Mouse (Mus musculus): ENCODE measurements around the gene 5330417C22Rik. TPM values are rescaled to one million over a fixed set of nuclear protein-coding genes. Genes with fewer than 3 reads are reported as not detected.
A peak's percentile ranks its signal among the peaks of the same experiment; 100 is the strongest.

Gene 5330417C22Rik
- total and polyA plus RNA-seq, 2 experiments = 0.45 to 0.55 TPM

GRCm38 (mm10) chr3:108489968-108490367 is 46.4 kb downstream of the 5330417C22Rik start:
- WGBS = 57% methylated on average over 3 of the region's 3 CpGs
- TF ChIP-seq CTCF (IDR thresholded peaks at IDR 0.05; ENCODE audit: low read depth, low read length) (peak; percentile 38), POLR2A (IDR thresholded peaks at IDR 0.05; ENCODE audit: extremely low read depth, insufficient read depth, low read length) (no peak)
- DNase-seq (ENCODE audit: extremely low read depth, low read depth, low spot score) = no peak

GRCm38 (mm10) chr3:108484749-108485148 is 51.6 kb downstream of the 5330417C22Rik start:
- no peak for TF ChIP-seq POLR2A (IDR thresholded peaks at IDR 0.05; ENCODE audit: extremely low read depth, insufficient read depth, low read length)
- no peak for TF ChIP-seq CTCF (IDR thresholded peaks at IDR 0.05; ENCODE audit: low read depth, low read length)
- H3K9ac ChIP-seq (ENCODE audit: low read depth, low read length) = no peak overlapping the region
- no peaks in the 10 kb centered on the region for H3K27me3 ChIP-seq (ENCODE audit: control insufficient read depth, insufficient read depth, low read length)
- no peak for DNase-seq (ENCODE audit: extremely low read depth, low read depth, low spot score)
- WGBS = 86% methylated on average over 4 of the region's 4 CpGs
- H3K79me2 ChIP-seq (ENCODE audit: control insufficient read depth, insufficient read depth, low read length) = no peaks in the 10 kb centered on the region
- H3K27ac ChIP-seq (replicated peaks; ENCODE audit: insufficient read depth, low read depth, low read length) = no peak overlapping the region
- H3K4me1 ChIP-seq (ENCODE audit: control insufficient read depth, insufficient read depth, low read length) = no peaks in the 10 kb centered on the region; the same call in 1 of the 2 replicates
- no peak overlapping the region for H3K4me3 ChIP-seq (ENCODE audit: insufficient read depth, low read depth, low read length)
- no peaks in the 10 kb centered on the region for H3K36me3 ChIP-seq (ENCODE audit: control insufficient read depth, insufficient read depth, low read length)

More at GRCm38 (mm10) chr3:108489968-108490367, 46.4 kb downstream of the 5330417C22Rik start:
- H3K27me3 ChIP-seq (ENCODE audit: control insufficient read depth, insufficient read depth, low read length) = no peaks in the 10 kb centered on the region
- peaks cover 1% of the 10 kb centered on the region; the same call in 1 of the 2 replicates for H3K4me1 ChIP-seq (ENCODE audit: control insufficient read depth, insufficient read depth, low read length)
- no peak overlapping the region for H3K9ac ChIP-seq (ENCODE audit: low read depth, low read length)
- H3K27ac ChIP-seq (replicated peaks; ENCODE audit: insufficient read depth, low read depth, low read length) = no peak overlapping the region
- no peaks in the 10 kb centered on the region for H3K36me3 ChIP-seq (ENCODE audit: control insufficient read depth, insufficient read depth, low read length)
- no peaks in the 10 kb centered on the region for H3K79me2 ChIP-seq (ENCODE audit: control insufficient read depth, insufficient read depth, low read length)
- H3K4me3 ChIP-seq (ENCODE audit: insufficient read depth, low read depth, low read length) = no peak overlapping the region

GRCm38 (mm10) chr3:108478800-108479199 is 57.5 kb downstream of the 5330417C22Rik start:
- Histone ChIP-seq H3K27ac (replicated peaks; ENCODE audit: insufficient read depth, low read depth, low read length) (no peak overlapping the region), H3K79me2 (ENCODE audit: control insufficient read depth, insufficient read depth, low read length) (no peaks in the 10 kb centered on the region), H3K9ac (ENCODE audit: low read depth, low read length) (no peak overlapping the region), H3K4me3 (ENCODE audit: insufficient read depth, low read depth, low read length) (no peak overlapping the region), H3K36me3 (ENCODE audit: control insufficient read depth, insufficient read depth, low read length) (no peaks in the 10 kb centered on the region), H3K4me1 (ENCODE audit: control insufficient read depth, insufficient read depth, low read length) (peaks cover 7% of the 10 kb centered on the region), H3K27me3 (ENCODE audit: control insufficient read depth, insufficient read depth, low read length) (no peaks in the 10 kb centered on the region)
- no peak for TF ChIP-seq CTCF (IDR thresholded peaks at IDR 0.05; ENCODE audit: low read depth, low read length)
- no peak for TF ChIP-seq POLR2A (IDR thresholded peaks at IDR 0.05; ENCODE audit: extremely low read depth, insufficient read depth, low read length)
- DNase-seq (ENCODE audit: extremely low read depth, low read depth, low spot score) = peak; percentile 51
- 62% methylated on average over 4 of the region's 4 CpGs for WGBS

- peaks cover 7% of the 10 kb centered on the region for H3K4me1 ChIP-seq (ENCODE audit: control insufficient read depth, insufficient read depth, low read length)
- H3K36me3 ChIP-seq (ENCODE audit: control insufficient read depth, insufficient read depth, low read length) = no peaks in the 10 kb centered on the region
- H3K4me3 ChIP-seq (ENCODE audit: insufficient read depth, low read depth, low read length) = no peak overlapping the region
- WGBS = 23% methylated on average over 14 of the region's 14 CpGs
- H3K27ac ChIP-seq (replicated peaks; ENCODE audit: insufficient read depth, low read depth, low read length) = peak overlapping the region; percentile 60
- 0 out of 2 replicates have a peak, but pooled peaks cover under 1% of the 10 kb centered on the region for H3K27me3 ChIP-seq (ENCODE audit: control insufficient read depth, insufficient read depth, low read length)
- no peaks in the 10 kb centered on the region for H3K79me2 ChIP-seq (ENCODE audit: control insufficient read depth, insufficient read depth, low read length)
- TF ChIP-seq CTCF (IDR thresholded peaks at IDR 0.05; ENCODE audit: low read depth, low read length) (no peak), POLR2A (IDR thresholded peaks at IDR 0.05; ENCODE audit: extremely low read depth, insufficient read depth, low read length) (no peak)
- H3K9ac ChIP-seq (ENCODE audit: low read depth, low read length) = no peak overlapping the region
- peak; percentile 97 for DNase-seq (ENCODE audit: extremely low read depth, low read depth, low spot score)
These were observed 59.3 kb downstream of the 5330417C22Rik start for GRCm38 (mm10) chr3:108476761-108477619.

GRCm38 (mm10) chr3:108475496-108475895 is 60.8 kb downstream of the 5330417C22Rik start:
- TF ChIP-seq POLR2A (IDR thresholded peaks at IDR 0.05; ENCODE audit: extremely low read depth, insufficient read depth, low read length) = no peak
- TF ChIP-seq CTCF (IDR thresholded peaks at IDR 0.05; ENCODE audit: low read depth, low read length) = no peak
- peak; percentile 19 for DNase-seq (ENCODE audit: extremely low read depth, low read depth, low spot score)
- WGBS = 70% methylated on average over 5 of the region's 5 CpGs
- no peaks in the 10 kb centered on the region for H3K79me2 ChIP-seq (ENCODE audit: control insufficient read depth, insufficient read depth, low read length)
- H3K9ac ChIP-seq (ENCODE audit: low read depth, low read length) = no peak overlapping the region
- no peaks in the 10 kb centered on the region for H3K36me3 ChIP-seq (ENCODE audit: control insufficient read depth, insufficient read depth, low read length)
- H3K27me3 ChIP-seq (ENCODE audit: control insufficient read depth, insufficient read depth, low read length) = 0 out of 2 replicates have a peak, but pooled peaks cover 3% of the 10 kb centered on the region
- no peak overlapping the region for H3K27ac ChIP-seq (replicated peaks; ENCODE audit: insufficient read depth, low read depth, low read length)
- H3K4me3 ChIP-seq (ENCODE audit: insufficient read depth, low read depth, low read length) = no peak overlapping the region
- peaks cover 7% of the 10 kb centered on the region for H3K4me1 ChIP-seq (ENCODE audit: control insufficient read depth, insufficient read depth, low read length)

- 0 out of 2 replicates have a peak, but pooled peaks cover 3% of the 10 kb centered on the region for H3K27me3 ChIP-seq (ENCODE audit: control insufficient read depth, insufficient read depth, low read length)
- H3K79me2 ChIP-seq (ENCODE audit: control insufficient read depth, insufficient read depth, low read length) = no peaks in the 10 kb centered on the region
- no peak for DNase-seq (ENCODE audit: extremely low read depth, low read depth, low spot score)
- H3K27ac ChIP-seq (replicated peaks; ENCODE audit: insufficient read depth, low read depth, low read length) = no peak overlapping the region
- H3K9ac ChIP-seq (ENCODE audit: low read depth, low read length) = no peak overlapping the region
- H3K36me3 ChIP-seq (ENCODE audit: control insufficient read depth, insufficient read depth, low read length) = no peaks in the 10 kb centered on the region
- H3K4me3 ChIP-seq (ENCODE audit: insufficient read depth, low read depth, low read length) = no peak overlapping the region
- WGBS = 86% methylated on average over 7 of the region's 7 CpGs
- peaks cover 7% of the 10 kb centered on the region for H3K4me1 ChIP-seq (ENCODE audit: control insufficient read depth, insufficient read depth, low read length)
- TF ChIP-seq CTCF (IDR thresholded peaks at IDR 0.05; ENCODE audit: low read depth, low read length) (no peak), POLR2A (IDR thresholded peaks at IDR 0.05; ENCODE audit: extremely low read depth, insufficient read depth, low read length) (no peak)
These were observed 61.4 kb downstream of the 5330417C22Rik start for GRCm38 (mm10) chr3:108474969-108475368.
